Mouse (Mus musculus) limb, embryonic 12.5 days (tissue): ENCODE measurements around the gene Fam81a. TPM values are rescaled to one million over a fixed set of nuclear protein-coding genes. Genes with fewer than 3 reads are reported as not detected.

Experiments used
- ATAC-seq: fragments of 200-750 bp; cut with Nextera tagmentation; 2 replicates; pipeline ENCODE4 v1.8.0; 2017; ENCODE audit warnings: low read depth, moderate TSS enrichment; ENCODE audit not compliant: insufficient number of reproducible peaks, insufficient read depth, low FRiP score, low TSS enrichment
- H3K27ac ChIP-seq: fragments of 300-500 bp; sonication (generic); 2 replicates; pipeline ENCODE4 v1.5.1; 2016; ENCODE audit warnings: mild to moderate bottlenecking, moderate library complexity
- H3K27me3 ChIP-seq: fragments of 300-500 bp; sonication (generic); 2 replicates; pipeline ENCODE4 v1.6.1; 2016; ENCODE audit warnings: mild to moderate bottlenecking, moderate library complexity
- H3K36me3 ChIP-seq: fragments of 300-500 bp; sonication (generic); 2 replicates; pipeline ENCODE4 v1.6.1; 2016; ENCODE audit warnings: mild to moderate bottlenecking, moderate library complexity
- H3K4me1 ChIP-seq: fragments of 300-500 bp; sonication (generic); replicated peaks from 2 replicates; pipeline ENCODE4 v1.6.1; 2016
- H3K4me2 ChIP-seq: fragments of 300-500 bp; sonication (generic); 2 replicates; pipeline ENCODE4 v1.6.1; 2016; ENCODE audit warnings: mild to moderate bottlenecking, moderate library complexity
- H3K4me3 ChIP-seq: fragments of 300-500 bp; sonication (generic); replicated peaks from 2 replicates; pipeline ENCODE4 v1.5.1; 2016; ENCODE audit warnings: mild to moderate bottlenecking
- H3K9ac ChIP-seq: fragments of 300-500 bp; sonication (generic); replicated peaks from 2 replicates; pipeline ENCODE4 v1.6.1; 2016; ENCODE audit warnings: mild to moderate bottlenecking, moderate library complexity
- H3K9me3 ChIP-seq: fragments of 300-500 bp; sonication (generic); 2 replicates; pipeline ENCODE4 v1.6.1; 2016; ENCODE audit warnings: mild to moderate bottlenecking, moderate library complexity
- WGBS: fragments of 180-500 bp; shearing (Covaris S2); methylation state at CpG from one replicate; pipeline ENCODE4 v1.1.7; 2016; 5-methylcytosine and 5-hydroxymethylcytosine counted together
- polyA plus RNA-seq: library from polyadenylated mRNA; unstranded; fragments of >200 nt; fragmentation: Nextera tagmentation; extraction: Ambion mirVana; gene quantifications from 2 replicates; pipeline ENCODE4 v1.2.1, GENCODE M21; 2016

Gene Fam81a
- polyA plus RNA-seq, 1 experiment from 2014 or later = 1.7 TPM

DNA sequence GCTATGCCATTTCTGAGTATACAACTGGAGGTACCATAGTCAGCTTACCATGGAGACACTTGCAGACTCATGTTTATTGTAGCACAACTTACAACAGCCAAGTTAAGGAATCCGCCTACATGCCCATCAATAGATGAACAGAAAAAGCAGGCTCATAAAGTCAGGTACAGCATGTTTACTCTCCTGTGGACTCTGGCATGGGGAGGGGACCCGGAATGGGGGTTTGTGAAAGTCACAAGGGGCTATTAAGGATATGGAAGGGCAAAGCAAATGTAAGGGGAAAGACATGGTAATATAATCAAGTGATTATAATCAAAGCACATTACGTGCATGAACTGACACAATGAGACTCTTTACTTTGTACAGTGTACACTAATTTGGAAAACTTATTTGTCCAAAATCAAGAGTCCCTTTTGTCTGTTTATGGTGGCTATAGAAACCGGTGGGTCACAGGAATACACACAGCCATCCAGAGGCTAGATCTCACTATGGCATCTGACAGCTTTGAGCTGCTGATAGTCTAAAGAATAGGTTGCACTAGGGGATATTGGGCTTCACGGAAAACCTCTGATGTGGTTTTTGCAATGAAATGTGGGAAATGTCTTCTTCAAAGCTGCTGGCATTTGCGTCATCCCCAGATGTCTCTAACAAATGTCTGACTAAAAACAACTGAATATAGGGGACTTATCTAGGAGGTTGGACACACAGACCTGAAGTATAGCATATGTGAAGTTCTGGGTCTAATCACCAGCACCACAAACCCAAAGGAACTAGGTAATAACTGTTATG lies 102.6 kb downstream of the Fam81a start:
- Histone ChIP-seq H3K4me3 (no peak overlapping the region), H3K4me2 (no peak overlapping the region), H3K9ac (no peak overlapping the region), H3K4me1 (no peaks in the 10 kb centered on the region), H3K27ac (no peak overlapping the region), H3K9me3 (no peaks in the 10 kb centered on the region), H3K36me3 (no peaks in the 10 kb centered on the region), H3K27me3 (no peaks in the 10 kb centered on the region)
- 86% methylated on average over 6 of the region's 6 CpGs for WGBS
- no peak for ATAC-seq

Other genes with a start within 250 kb of the Fam81a start
- gene Bnip2, start 153.1 kb downstream of the Fam81a start, polyA plus RNA-seq = 103 and 112 TPM in 2 replicates
- 213 TPM in 2 replicates for gene Gtf2a2, start 130.0 kb downstream of the Fam81a start, polyA plus RNA-seq
- gene Gcnt3, start 104.5 kb downstream of the Fam81a start, polyA plus RNA-seq = not detected in 2 replicates
- gene Myo1e, start 64.8 kb upstream of the Fam81a start, polyA plus RNA-seq = 24.6 and 26.8 TPM in 2 replicates